Mouse (Mus musculus): ENCODE measurements around the gene Angel1. TPM values are rescaled to one million over a fixed set of nuclear protein-coding genes. Genes with fewer than 3 reads are reported as not detected.

Angel1 gene
- total RNA-seq (2022), result 10 to 100 TPM in 2 of 4 experiments, 1 to 10 TPM in 2; 9.0 to 10.4 (median 9.6) TPM

GRCm38 (mm10) chr12:86726120-86726640 lies at the start of gene Angel1:
Gene Angel1 (minus strand): TSS chr12:86726460.
- peak; percentile 82 to 95 for DNase-seq (ENCODE audit: low spot score in 2 of 2)

GRCm38 (mm10) chr12:86775561-86776280 lies 49.5 kb upstream of the Angel1 start:
- DNase-seq (ENCODE audit: low spot score in 2 of 2), result no peak

GRCm38 (mm10) chr12:86772551-86772950 lies 46.3 kb upstream of the Angel1 start:
- DNase-seq (ENCODE audit: low spot score in 2 of 2), result no peak

- peak; percentile 73 to 85 for DNase-seq (ENCODE audit: low spot score in 2 of 2)
Measured at GRCm38 (mm10) chr12:86771823-86772427, 45.7 kb upstream of the Angel1 start.

GRCm38 (mm10) chr12:86770927-86771326 lies 44.7 kb upstream of the Angel1 start:
- DNase-seq (ENCODE audit: low spot score in 2 of 2), result no peak

- peak in 1 of 2 experiments; percentile 43 for DNase-seq (ENCODE audit: low spot score in 2 of 2)
Measured at GRCm38 (mm10) chr12:86770261-86770670, 44.0 kb upstream of the Angel1 start.

GRCm38 (mm10) chr12:86769819-86770218 lies 43.6 kb upstream of the Angel1 start:
- DNase-seq (ENCODE audit: low spot score in 2 of 2), result no peak

- DNase-seq (ENCODE audit: low spot score in 2 of 2), result peak; percentile 67 to 91
Measured at GRCm38 (mm10) chr12:86768986-86769580, 42.8 kb upstream of the Angel1 start.

GRCm38 (mm10) chr12:86767868-86768631 lies 41.8 kb upstream of the Angel1 start:
- DNase-seq (ENCODE audit: low spot score in 2 of 2), result peak in 1 of 2 experiments; percentile 48

GRCm38 (mm10) chr12:86766467-86766866 lies 40.2 kb upstream of the Angel1 start:
- no peak for DNase-seq (ENCODE audit: low spot score in 2 of 2)

- no peak for DNase-seq (ENCODE audit: low spot score in 2 of 2)
Measured at GRCm38 (mm10) chr12:86764060-86764459, 37.8 kb upstream of the Angel1 start.

- no peak for DNase-seq (ENCODE audit: low spot score in 2 of 2)
Measured at GRCm38 (mm10) chr12:86761036-86761435, 34.8 kb upstream of the Angel1 start.

GRCm38 (mm10) chr12:86734319-86734810 lies 8.1 kb upstream of the Angel1 start, which contains the start of gene Lrrc74a:
Gene Lrrc74a (plus strand): TSS chr12:86734369.
- DNase-seq (ENCODE audit: low spot score in 2 of 2), result no peak

- DNase-seq (ENCODE audit: low spot score in 2 of 2), result no peak
Measured at GRCm38 (mm10) chr12:86725706-86726105, 554 bp downstream of the Angel1 start.

- no peak for DNase-seq (ENCODE audit: low spot score in 2 of 2)
Measured at GRCm38 (mm10) chr12:86724300-86724699, 2.0 kb downstream of the Angel1 start.

GRCm38 (mm10) chr12:86721453-86721852 lies 4.8 kb downstream of the Angel1 start:
- no peak for DNase-seq (ENCODE audit: low spot score in 2 of 2)

GRCm38 (mm10) chr12:86719961-86720639 lies 6.2 kb downstream of the Angel1 start:
- no peak for DNase-seq (ENCODE audit: low spot score in 2 of 2)

GRCm38 (mm10) chr12:86716962-86717361 lies 9.3 kb downstream of the Angel1 start:
- DNase-seq (ENCODE audit: low spot score in 2 of 2), result no peak

GRCm38 (mm10) chr12:86715401-86715800 lies 10.9 kb downstream of the Angel1 start:
- DNase-seq (ENCODE audit: low spot score in 2 of 2), result peak in 1 of 2 experiments; percentile 66

- no peak for DNase-seq (ENCODE audit: low spot score in 2 of 2)
Measured at GRCm38 (mm10) chr12:86714026-86714425, 12.2 kb downstream of the Angel1 start.

GRCm38 (mm10) chr12:86705843-86706242 lies 20.4 kb downstream of the Angel1 start:
- DNase-seq (ENCODE audit: low spot score in 2 of 2), result no peak
